Mouse (Mus musculus) embryo, embryonic 10 days (tissue): Measurements from ENCODE around the gene Acbd6.

Source experiments
- DNase-seq: peaks from one replicate; pipeline ENCODE4 v3.0.0-alpha.2; 2015; ENCODE audit warnings: low spot score

Gene Acbd6

GRCm38 (mm10) chr1:155558012-155558842, at the start of gene Acbd6:
TSS of gene Acbd6 (plus strand) at chr1:155558120.
- DNase-seq: peak; percentile 89

DNA sequence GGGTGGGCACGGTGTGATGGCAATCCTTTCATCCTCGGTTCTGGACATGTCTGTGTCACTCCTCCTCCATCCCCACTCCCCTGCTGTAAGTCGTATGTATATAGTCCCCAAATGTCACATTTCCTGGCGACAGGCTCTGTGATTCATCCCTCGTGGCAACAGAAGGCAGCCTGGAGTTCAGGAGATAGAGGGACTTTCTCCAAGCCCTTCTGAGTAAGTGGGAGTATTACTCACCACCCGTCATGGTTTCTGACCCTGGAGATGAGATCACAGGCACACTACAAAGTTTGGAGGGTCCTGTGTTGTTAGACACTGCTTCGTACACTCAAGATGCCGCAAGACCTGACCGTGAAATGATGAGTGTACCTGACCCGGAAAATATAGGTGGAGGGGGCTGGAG, 47.7 kb upstream of the Acbd6 start:
- DNase-seq: no peak

- DNase-seq: no peak
Observed at GRCm38 (mm10) chr1:155515866-155516265, 42.1 kb upstream of the Acbd6 start.

DNA sequence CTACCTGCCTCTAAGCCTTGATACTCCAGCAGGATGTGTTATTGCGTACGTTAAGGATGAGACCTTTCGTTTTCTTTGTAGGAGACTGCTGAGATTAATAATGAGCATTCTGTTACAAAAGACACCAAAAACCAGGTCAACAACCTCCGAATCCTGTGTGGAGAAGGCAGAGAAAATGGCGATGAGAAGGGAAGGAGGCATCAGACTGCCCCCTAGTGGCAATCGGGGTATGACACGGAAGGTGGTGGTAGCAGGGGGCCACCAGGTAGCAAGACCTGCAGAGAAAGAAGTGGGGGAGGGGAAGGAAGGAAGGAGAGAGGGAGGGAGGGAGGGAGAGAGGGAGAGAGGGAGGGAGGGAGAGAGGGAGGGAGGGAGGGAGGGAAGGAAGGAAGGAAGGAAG, 41.3 kb upstream of the Acbd6 start:
- DNase-seq: peak; percentile 74

DNA sequence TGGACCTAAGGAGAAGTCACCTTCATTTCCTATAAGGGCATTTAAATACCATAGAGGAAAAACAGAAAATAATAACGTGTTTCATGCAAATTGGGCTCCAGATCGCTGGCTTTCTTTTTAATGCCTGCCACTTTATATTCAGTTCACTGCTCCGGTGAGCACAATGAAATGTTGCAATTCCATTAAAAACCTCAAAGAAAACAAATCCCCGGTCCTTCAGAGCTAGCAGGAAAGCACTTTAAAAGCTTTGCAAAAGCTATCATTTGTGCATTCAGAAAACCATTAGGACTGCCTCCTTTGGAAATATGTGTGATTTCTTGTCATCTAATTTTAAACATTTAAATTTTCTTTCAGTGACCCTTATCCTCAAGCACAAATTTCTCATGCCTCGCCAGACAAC, 40.9 kb upstream of the Acbd6 start:
- DNase-seq: no peak

GRCm38 (mm10) chr1:155520285-155520684, 37.6 kb upstream of the Acbd6 start:
- DNase-seq: no peak

- DNase-seq: no peak
Observed at GRCm38 (mm10) chr1:155522493-155522892, 35.4 kb upstream of the Acbd6 start.

- DNase-seq: no peak
Observed at GRCm38 (mm10) chr1:155526176-155526575, 31.7 kb upstream of the Acbd6 start.

GRCm38 (mm10) chr1:155527027-155527786, 30.7 kb upstream of the Acbd6 start:
- peak; percentile 41 for DNase-seq

- peak; percentile 24 for DNase-seq
Observed at GRCm38 (mm10) chr1:155527787-155528158, 30.1 kb upstream of the Acbd6 start.

DNA sequence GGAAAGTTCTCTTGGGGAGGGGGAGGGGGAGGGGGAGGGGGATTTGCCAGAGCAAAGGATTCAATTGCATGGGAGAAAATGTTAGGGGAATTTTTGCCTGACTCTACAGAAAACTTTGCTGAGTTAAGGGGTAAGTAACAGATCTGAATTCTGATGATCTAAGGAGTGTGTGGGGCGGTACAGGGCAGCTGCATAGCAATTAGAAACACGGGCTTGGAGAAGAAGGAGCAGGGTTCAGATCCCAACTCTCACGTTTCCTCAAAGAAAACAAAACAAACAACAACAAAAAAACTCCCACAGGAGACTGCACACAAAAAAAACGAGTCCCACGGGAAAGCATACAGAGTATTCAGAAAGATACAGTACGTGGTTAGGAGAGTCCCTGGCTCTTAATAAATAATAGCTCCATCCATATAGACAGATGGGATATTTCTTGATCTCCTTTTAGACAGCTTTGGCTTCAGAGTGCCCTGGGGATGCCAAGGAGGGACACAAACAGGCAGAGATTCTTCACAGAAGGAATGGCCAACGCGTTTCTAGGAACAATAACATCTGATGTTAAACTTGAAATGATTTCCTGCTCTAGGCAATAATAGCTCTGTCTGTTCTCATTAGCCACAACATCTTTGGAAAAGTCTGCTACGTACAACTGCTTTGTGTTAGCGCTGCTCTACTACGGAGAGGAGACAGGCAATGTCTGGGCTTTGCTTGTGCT, 29.4 kb upstream of the Acbd6 start:
- DNase-seq: no peak

- DNase-seq: no peak
Observed at GRCm38 (mm10) chr1:155529120-155529963, 28.6 kb upstream of the Acbd6 start.

DNA sequence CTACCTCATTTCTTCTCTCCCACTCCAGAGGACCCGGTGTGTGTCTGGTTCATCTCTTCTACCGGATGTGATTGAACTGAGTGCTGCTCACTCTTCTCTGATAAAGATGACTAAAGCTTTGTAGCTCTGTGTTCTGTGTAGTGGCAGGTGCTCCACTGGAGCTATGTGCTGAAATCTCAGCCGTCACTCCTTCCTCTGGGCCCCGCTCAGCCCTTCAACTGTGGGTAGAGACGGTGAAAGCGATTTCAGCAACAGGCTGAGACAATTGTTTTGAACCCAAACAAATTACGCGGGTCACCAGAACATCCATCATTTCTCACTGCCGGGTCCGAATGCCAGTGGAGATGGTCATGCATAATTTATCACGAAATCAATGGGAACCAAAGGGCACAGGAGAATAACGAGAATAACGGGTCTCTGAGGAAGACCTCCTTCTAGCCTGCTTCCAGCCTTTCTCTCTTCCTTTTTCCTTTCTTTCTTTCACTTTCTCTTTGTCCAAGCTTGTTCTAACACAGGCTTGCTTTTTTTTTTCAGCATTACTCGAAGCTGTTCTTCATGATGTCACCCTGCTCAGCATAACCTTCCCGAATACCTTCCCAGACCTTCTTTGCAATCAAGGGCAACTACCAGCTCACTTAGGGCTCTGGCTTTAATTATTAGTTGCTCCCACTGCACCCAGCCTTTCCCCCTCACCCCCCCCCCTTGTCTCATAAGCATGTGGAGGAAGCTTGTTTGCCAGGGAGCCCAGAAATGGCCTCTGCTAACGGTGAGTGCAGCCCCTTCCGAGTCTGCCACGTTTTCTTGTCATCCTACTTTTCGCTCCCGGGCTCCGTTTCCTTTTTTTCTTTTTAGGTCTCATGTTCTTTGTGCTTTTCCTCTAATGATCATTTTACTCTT, 27.1 kb upstream of the Acbd6 start:
- peak; percentile 63 for DNase-seq

DNA sequence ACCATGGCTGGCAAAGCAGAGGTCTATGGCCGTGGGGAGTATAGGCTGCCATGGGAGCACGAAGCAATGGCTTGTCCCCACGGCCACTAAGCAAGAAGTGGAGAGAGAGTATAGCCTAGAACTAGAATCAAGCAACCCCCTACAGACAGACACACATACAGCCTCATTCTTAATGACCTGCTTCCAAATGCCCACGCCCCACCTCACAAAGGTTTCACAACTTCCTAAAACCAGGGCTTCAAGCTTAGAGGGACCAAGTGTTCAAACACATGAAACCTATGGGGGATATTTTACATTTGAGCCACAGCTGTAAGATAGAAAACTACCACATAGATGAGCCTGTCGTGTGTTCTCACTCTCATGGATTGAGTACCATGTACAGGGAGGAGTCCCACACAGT, 25.5 kb upstream of the Acbd6 start:
- DNase-seq: no peak

GRCm38 (mm10) chr1:155532833-155533688, 24.9 kb upstream of the Acbd6 start:
- DNase-seq: peak; percentile 54

DNA sequence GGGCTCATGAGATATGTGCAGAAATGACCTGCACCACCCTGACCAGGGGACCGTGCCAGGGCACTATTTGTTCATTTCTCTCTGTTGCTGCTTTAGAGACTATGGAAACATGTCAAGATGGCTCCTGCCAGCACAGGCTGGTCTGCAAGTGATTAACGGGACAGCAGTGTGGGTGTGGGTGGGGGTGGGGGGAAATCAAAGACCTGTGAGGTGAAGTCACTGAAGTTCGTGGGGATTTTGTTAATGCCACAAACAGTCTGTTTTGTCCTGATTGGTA, 24.3 kb upstream of the Acbd6 start:
- no peak for DNase-seq

DNA sequence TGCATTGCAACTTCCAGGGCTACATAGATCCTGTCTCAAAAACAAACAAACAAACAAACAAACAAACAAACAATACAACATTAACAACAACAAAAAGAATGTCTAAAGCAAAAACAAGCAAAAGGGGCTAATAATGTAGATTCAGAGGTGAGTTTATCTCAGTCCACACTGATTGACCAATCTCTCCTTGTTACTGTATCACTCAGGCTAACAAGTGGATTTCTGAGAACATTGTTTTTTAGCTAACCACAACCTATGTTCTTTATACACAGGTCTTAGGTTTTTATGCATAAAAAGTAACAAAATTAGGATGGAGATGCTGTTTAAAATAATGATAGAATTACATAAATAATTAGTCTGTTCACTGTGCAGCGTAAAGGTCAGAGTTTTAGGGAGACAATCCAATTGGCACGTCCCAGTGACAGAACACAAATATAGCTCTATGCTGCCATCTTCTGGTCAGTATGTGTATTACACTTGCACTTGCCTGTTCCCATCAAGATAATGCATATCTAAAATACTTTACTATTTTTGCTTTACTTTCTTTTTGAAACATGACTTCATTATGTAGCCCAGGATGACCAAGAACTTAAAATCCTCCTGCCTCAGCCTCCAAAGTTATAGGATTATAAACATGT, 20.8 kb upstream of the Acbd6 start:
- peak; percentile 88 for DNase-seq

DNA sequence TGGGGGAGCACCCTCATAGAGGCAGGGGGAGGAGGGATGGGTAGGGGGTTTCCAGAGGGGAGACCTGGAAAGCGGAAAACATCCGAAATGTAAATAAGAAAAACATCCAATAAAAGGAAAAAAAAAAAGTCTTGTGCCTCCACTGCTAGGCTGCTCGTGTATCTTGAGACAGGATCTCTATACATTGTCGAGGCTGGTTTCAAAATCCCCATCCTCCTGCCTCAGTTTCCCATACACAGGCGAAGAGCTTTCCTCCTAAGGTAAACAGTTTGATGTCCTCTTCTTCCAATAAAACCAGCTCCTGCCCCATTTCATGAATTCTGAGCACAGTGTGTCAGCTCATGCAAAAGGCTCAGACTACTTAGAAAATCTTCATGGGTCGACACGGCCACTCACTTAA, 19.9 kb upstream of the Acbd6 start:
- DNase-seq: no peak

GRCm38 (mm10) chr1:155557642-155558011, 293 bp upstream of the Acbd6 start:
- no peak for DNase-seq

GRCm38 (mm10) chr1:155560021-155560420, 2.1 kb downstream of the Acbd6 start:
- DNase-seq: no peak
